Mouse (Mus musculus) ovary, postnatal 10 days (tissue): ENCODE measurements around the gene Pcyt1a.

Source experiments
- DNase-seq: peaks from one replicate; pipeline ENCODE4 v3.0.0; 2022; ENCODE audit warnings: low spot score

Pcyt1a gene

DNA sequence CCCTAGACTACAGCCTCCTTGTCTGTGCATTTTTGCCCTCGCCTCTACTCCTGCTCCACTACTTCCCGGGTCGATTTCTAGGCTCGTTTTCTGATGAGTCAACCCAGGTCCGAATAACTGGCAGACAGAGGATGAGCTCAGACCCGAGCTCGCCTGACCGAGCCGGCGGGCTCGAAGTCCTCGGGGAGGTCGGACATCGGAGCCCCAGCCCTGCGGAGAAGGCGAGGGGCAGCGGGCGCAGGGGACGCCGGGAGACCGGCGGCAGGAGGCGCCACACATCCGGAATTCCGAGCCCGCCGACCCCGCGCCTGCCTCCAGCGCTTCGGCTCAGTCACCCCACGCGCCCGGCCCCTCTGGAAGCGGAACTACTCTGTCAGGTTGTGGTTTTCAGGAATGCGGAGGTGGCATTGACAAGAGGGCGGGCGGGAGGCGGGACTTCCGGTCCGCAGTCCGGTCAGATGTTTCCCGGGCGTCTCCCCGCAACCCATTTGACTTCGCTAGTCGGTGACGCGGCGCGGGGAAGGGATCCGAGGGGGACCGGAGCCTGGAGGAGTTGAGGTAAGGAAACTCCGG is at the start of gene Pcyt1a:
Pcyt1a (plus strand) TSS at position 448 of the 573 bp plus-strand sequence.
- peak; percentile 82 for DNase-seq

GRCm38 (mm10) chr16:32382901-32383300 is 47.8 kb upstream of the Pcyt1a start:
- DNase-seq: no peak

- DNase-seq: no peak
These were observed 45.8 kb upstream of the Pcyt1a start for GRCm38 (mm10) chr16:32384885-32385284.

- no peak for DNase-seq
These were observed 43.9 kb upstream of the Pcyt1a start for GRCm38 (mm10) chr16:32386826-32387225.

DNA sequence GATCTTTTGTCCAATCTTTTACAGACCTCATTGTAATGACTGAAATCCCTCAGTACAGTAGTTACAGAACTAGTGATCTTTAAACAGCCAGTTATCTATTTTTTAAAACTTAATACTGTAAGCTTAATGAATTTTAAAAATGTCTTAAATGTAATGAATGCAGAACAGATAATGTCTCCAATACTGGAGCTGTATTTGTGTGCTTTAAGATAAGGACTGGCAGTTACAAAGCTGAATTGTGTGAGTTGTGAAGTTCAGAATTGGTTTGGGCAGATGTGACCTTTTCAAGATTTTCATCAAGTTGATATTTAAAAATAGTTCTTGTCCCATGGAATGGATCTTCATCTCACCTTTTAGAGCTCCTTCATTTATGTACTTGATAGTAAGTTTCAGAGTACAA is 41.7 kb upstream of the Pcyt1a start:
- no peak for DNase-seq

- no peak for DNase-seq
These were observed 40.9 kb upstream of the Pcyt1a start for GRCm38 (mm10) chr16:32389841-32390240.

GRCm38 (mm10) chr16:32390882-32391281 is 39.8 kb upstream of the Pcyt1a start:
- no peak for DNase-seq

DNA sequence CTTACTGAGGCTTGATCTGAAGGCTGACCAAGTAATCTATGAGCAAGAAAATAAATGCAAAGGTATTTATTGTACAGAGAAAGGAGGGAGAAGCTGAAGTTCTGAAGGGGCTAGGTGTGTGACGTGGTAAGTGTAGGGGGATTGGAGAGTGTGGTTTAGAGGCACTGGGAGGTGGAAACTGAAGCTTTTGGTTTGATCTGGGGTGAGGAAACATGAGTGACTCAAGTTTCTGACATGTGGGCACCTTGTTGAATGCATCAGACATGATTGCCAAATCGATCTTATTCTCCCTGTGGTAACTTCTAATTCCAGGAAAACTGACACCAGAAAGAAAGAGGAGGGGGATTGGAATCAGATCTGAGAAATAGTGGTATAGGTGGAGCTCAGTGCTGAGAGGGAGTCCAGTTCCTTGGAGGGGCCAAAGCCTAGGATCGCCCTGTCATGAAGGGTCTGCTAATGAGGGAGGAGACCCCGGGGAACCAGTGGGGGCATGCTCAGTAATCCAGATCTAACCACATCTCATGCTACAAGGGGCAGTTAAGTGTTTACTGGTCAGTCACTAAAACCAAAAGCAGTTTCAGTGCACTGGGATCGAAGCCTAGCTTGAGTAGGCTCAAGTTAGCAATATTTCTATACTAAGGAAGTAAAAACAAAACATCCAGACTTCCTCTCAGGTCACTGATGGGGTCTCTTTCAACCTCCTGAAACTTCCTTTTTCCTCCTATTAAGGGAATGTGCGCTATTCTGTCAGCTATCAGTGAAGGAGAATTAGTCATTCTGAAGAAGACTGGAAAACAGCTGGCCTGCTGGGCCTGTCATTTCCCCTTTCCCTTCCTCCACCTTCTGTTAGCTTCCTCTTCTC is 34.8 kb upstream of the Pcyt1a start:
- DNase-seq: no peak

DNA sequence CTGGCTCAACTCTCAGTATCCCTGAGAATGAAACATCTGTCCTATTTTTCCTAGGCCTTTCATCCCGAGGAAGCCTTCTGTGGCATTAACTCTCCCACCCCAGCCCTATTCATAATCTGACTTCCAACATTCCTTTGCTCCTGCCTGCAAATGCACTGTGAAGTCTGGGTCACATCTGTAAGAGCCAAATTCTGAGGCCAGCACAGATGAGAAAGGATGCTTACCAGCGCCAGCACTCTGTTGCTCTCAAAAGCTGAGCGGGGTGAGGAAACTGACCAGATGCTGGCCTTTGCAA is 34.2 kb upstream of the Pcyt1a start:
- no peak for DNase-seq

- no peak for DNase-seq
These were observed 32.5 kb upstream of the Pcyt1a start for GRCm38 (mm10) chr16:32398206-32398605.

DNA sequence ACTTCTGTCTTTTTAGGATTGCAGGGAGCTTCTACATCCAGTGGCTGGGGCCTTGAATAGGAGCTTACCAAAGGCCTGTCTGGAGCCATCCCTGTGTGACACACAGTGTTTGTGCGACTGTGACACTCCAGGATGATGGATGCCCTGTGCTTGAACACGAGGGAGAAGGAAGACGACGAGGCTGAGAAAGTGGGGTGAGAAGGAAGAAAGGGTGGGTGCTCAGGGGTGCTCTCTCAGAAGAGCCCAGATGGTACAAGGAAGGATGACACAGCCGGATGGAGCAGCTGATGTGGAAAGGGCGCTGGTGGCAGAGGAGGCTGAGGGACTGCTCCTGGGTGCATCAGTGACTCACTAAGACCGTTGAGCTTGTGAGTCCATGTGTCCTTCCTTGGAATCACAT is 30.5 kb upstream of the Pcyt1a start, which contains the start of gene Tm4sf19:
Tm4sf19 (plus strand) TSS at position 240 of the 400 bp plus-strand sequence.
- DNase-seq: no peak

DNA sequence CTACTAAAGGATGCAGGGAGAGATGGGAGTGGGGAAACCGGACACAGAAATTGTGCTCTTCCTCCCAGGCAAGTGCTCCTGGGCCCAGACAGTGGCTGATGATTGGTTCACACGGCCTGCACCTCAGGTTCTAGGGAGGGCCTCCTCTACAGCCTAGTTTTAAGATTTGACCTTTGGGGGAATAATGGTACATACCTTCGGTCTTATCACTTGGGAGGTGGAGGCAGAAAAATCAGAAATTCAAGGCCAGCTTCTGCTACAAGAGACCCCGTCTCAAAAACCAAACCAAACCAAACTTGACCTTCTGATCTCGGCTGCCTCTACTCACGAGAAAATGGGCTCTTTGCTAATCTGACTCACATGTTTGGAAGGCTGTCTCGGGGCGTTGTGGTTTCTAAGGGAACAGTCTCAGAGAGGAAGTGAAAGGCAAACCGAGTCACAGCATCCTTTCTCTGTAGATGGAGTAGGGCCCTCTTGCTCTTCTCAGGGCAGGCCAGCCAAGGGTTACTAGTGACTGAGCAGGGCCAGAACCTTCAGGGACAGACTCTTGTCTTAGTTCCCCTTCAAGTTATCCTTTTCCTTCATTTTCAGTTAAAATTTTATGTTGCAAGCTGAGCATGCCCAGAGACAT is 29.3 kb upstream of the Pcyt1a start:
- DNase-seq: no peak

- no peak for DNase-seq
These were observed 27.9 kb upstream of the Pcyt1a start for GRCm38 (mm10) chr16:32402818-32403217.

DNA sequence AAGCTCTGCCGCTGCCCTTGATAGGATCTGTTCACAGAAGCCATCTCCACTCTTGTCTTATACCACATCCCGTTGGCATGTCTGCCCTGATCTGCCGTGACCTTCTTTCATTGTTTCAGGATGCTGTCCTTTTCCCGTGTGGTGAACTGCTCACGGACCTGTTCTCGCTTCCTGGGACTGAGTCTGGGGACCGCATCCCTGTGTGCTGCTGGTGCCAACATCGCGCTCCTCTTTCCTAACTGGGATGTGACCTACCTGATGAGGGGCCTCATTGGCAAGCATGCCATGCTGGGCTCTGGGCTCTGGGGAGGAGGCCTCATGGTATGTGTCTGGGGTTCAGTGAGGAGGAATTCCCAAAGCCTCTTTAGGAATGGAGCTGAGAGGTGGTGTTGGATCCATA is 25.0 kb upstream of the Pcyt1a start:
- DNase-seq: no peak

- no peak for DNase-seq
These were observed 24.1 kb upstream of the Pcyt1a start for GRCm38 (mm10) chr16:32406671-32407070.

DNA sequence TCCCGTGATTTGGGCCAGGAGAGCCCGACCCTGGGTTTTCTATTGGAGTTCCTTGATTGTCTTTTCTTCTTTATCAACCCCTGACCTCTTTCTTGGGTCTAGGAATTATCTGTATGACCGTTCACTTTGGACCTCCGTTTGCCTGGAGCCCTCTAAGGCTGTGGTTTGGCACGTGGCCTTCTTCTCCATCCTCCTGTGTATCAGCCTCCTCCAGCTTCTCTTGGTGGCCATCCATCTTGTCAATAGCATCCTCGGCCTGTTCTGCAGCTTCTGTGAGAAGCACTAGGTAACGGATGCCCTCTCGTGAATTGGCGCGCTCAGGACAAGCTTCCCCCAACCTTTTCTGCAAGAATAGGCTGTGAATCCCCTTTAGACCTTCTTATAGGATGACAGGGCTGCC is 23.0 kb upstream of the Pcyt1a start:
- DNase-seq: no peak

GRCm38 (mm10) chr16:32417457-32417856 is 13.3 kb upstream of the Pcyt1a start:
- no peak for DNase-seq

GRCm38 (mm10) chr16:32419517-32420483 is 10.9 kb upstream of the Pcyt1a start, which contains the start of gene Tctex1d2:
Tctex1d2 (plus strand) TSS chr16:32419702.
- peak; percentile 89 for DNase-seq

DNA sequence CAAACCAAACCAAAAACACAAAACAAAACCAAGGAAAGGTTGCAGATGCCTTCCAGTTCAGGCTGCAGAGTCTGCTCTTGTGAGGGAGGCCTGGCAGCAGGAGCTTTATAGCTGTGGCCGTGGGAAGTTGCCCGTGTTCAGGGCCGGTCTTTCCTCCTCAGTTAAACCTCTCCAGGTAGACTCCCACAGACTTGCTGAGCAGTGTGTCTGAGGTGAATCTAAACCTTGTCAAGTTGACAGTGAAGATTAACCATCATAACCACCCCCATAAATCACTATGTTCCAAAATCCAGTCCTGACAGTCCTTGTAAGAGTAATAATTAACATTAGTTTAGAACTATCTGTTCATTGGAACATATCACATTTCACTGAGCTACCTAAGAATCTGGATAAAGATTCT is 3.2 kb upstream of the Pcyt1a start:
- no peak for DNase-seq

DNA sequence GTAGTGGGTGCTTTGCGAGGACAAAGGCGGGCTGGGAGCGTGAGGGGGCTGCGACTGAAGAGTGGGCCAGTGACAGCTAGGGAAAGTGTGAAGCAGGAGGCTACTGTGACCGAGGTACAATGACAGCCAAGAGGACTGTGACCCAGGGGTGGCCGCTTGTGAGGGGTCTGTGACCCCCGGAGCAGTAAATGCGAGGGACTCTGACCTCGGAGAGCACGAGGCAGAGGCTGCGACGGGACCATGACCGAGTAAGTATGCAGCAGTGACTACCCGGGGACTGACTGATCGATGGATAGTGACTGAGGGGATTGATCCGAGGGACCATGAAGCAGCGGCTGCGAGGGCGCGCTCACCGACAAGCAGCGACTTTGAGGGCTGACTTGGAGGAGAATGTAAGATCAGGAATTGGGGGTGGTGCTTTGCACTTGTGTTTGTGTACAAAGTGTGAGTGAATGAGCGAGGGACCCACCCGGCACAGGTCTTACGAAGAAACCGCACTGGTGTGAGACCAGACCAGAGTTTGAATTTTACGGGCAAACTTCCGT is 398 bp downstream of the Pcyt1a start:
- DNase-seq: no peak

GRCm38 (mm10) chr16:32431926-32432325 is 1.2 kb downstream of the Pcyt1a start:
- DNase-seq: no peak

GRCm38 (mm10) chr16:32433138-32433537 is 2.4 kb downstream of the Pcyt1a start:
- DNase-seq: no peak
